Mouse (Mus musculus) gastrocnemius, postnatal 36 days (tissue): Measurements from ENCODE around the gene B230219D22Rik. TPM values are rescaled to one million over a fixed set of nuclear protein-coding genes. Genes with fewer than 3 reads are reported as not detected.
"Not testable (repeated sequence)": the region's sequence is repeated elsewhere in the genome, so short reads cannot be mapped to it uniquely, and the experiment has no call there.

Source experiments
- DNase-seq, 2 experiments: peaks; one replicate each; pipeline ENCODE4 v3.0.0; 2022
- intact Hi-C: fragments of 180-260 bp; cut with DNase I; formaldehyde crosslinking; loops from one replicate; pipeline ENCODE4 v1.15.1; 2025
- long read RNA-seq, 2 experiments: library from polyadenylated mRNA; stranded (forward); transcript quantifications; one replicate each; pipeline ENCODE4 v2.0.0; 2021
- total RNA-seq, 2 experiments: library from RNA; stranded (reverse); gene quantifications; 2 replicates each; pipeline ENCODE4 v1.2.3; 2021

B230219D22Rik gene
- 10 to 100 TPM; 23.7 to 28.5 TPM for total RNA-seq
- long read RNA-seq, experiment 1, full-length matches to known transcripts: 6 of 21 reads
- long read RNA-seq, experiment 1, partial matches to known transcripts: 1 of 21 reads
- long read RNA-seq, experiment 1, other reads (novel, unspliced or antisense): 14 of 21 reads
- long read RNA-seq, experiment 2, full-length matches to known transcripts: 3 of 20 reads
- long read RNA-seq, experiment 2, partial matches to known transcripts: 3 of 20 reads
- long read RNA-seq, experiment 2, other reads (novel, unspliced or antisense): 14 of 20 reads

DNA sequence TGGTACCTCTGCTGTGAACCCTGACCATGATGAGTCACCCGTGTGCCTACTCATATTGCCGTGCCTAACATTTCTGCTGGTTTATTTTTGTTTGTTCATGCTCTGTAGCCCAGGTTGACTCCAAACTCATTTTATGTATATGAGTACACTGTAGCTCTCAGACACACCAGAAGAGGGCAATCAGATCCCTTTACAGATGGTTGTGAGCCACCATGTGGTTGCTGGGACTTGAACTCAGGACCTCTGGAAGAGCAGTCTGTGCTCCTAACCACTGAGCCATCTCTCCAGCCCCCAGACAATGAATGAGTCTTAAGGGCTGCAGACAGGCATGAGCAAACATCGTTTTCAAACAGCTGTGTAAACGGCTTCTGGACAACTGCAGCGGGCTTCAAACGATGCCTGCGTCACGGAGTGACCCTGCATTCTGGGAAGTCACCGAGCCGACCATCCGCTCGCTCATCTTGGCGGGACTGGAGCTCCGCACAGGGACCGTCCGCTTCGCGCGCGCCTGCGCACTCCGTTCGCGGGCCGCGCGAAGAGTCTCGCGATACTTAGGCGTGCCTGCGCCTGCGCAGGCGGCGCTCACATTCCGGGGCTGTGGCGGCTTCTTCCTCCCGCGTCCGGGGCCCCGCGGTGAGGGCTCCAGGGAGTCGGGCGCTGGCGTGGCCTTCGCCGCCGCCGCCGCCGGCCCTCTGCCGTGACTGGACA is at the start of gene B230219D22Rik:
Gene B230219D22Rik, plus strand, starts transcription at position 590 of the 708 bp plus-strand sequence.
- intact Hi-C loops: loop anchor here (1.0 to 5.0 kb wide), 2 partner anchors 22 to 35 kb away; partner anchors contain the start of genes Pcbd2 and Txndc15
- DNase-seq: peak; percentile 84 to 85

DNA sequence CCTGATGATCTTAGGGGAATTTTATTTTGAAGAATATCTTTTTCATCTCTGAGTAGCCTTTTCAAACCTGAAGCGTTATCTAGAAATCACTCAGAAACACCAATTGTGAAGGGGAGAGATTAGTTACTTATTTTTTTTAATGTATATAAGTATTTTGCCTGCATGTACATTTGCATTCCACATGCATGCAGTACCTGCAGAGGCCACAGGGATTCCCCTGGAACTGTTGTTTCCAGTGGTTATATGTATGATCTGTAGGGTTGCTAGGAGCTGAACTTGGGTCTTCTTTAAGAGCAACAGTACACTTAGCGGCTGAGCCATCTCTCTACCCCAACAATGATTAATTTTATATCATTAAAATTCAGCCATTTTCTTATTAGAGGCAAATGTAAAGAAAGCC is 48.4 kb upstream of the B230219D22Rik start:
- intact Hi-C loops: no loop called here
- DNase-seq: no peak

DNA sequence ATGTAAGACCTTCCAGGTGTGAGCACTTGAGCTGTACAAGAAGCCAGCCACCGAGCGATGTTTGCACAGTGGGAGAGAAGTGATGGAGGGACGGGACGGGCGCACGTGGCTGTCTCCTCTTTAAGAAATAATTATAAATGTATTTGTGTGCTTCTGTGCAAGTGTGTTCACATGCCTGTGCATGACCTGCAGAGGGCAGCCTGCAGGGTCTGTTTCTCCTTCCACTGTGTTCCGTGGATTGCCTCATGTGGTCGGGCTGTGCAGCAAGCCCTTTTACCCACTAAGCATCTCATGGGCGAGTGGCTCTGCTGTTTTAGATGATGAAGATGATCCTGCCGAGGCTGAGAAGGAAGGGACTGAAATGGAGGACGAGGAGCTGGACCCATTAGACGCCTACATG is 42.8 kb upstream of the B230219D22Rik start:
- intact Hi-C loops: no loop called here
- no peak for DNase-seq

DNA sequence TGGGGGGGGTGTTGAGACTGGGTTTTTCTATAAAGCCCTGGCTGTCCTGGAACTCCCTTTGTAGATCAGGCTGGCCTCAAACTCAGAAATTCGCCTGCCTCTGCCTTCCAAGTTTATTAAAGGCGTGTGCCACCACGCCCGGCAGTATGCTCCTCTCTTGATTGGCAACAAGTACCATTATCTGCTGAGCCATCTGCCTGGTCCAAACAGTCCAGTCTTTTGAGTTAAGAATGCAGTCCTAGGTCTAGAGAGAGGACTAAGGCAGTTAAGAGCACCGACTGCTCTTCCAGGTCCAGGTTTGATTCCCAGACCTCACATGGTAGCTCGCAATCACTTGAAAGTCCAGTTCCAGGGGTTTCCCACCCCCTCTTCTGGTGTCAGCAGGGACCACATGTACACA is 41.9 kb upstream of the B230219D22Rik start:
- intact Hi-C loops: no loop called here
- DNase-seq: no peak

DNA sequence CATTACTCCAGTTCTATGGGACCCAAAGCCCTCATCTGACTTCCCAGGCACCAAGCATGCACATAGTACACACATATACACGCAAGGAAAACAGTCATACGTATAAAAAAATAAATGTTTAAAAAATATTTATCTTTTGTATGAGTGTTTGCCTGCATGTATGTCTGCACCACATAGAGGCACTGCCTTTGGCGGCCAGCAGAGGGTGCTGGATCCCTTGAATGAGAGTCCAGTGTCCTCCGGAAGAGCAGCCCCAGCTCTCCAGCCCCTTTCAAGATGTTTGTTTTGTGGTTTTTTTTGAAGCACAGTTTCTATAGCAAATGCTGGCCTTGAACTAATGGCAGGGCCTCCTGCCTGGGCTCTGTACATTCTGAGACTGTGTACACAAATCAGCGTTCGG is 24.4 kb upstream of the B230219D22Rik start:
- intact Hi-C loops: no loop called here
- DNase-seq: no peak

DNA sequence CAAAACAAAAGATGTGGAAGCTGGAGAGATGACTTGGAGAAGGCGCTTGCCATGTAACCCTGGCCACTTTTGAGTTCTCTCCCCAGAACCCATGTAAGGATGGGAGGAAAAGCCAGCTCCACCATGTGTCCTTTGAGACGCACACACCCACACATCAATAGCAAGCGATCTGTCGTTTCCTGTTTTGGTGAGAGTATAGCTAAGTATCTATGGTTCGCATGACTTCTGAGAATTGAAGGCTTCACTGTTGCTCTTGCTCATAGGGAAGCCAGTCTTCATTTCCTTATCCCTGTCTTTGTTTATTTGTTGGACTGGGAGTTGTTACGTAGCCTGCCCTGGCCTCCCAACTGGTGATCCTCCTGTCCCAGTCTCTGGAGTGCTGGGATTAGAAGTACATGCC is 20.2 kb upstream of the B230219D22Rik start:
- DNase-seq: no peak
- intact Hi-C loops: loop anchor here (5.0 kb wide), 1 partner anchor 55 kb away; the partner anchor contains the start of gene Pcbd2

DNA sequence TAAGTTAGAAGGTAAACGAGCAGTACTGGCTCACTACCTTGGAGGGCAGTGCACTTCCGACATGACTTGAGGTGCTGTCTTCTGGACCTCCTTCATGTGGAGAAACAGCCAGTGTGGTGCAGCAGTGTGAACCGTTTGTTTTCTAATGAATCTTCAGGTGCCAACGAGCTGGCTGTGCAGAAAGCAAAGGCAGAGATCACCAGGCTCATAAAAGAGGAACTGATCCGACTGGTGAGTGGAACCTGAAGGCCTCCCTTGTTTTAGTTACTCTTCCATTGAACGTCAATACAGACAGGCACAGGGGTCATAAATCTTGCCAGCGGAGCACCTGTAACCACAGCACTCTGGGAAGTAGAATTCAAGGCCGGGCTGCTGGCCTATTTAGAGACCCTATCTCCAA is 15.6 kb upstream of the B230219D22Rik start:
- intact Hi-C loops: no loop called here

DNA sequence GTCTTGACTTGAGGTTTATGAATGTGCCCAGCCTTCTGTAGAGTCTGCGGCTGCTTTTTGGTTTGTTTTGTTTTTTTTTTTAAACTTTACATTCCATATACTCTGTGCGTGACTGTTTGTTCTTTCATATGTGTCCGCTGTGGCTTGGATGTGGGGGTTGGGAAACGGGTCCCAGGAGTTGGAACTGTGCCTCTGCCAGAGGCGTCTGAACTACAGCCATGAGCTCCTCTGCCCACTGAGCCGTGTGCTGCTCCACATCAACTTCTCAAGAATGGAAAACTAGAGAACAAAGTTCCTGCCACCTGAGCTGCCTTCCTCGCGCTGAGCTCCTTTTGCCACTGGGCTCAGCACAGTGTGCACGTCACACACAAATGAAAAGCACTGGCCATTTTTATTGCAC is 10.7 kb upstream of the B230219D22Rik start:
- intact Hi-C loops: no loop called here
- DNase-seq: no peak

More for the DNA sequence above, 15.6 kb upstream of the B230219D22Rik start:
- DNase-seq: no peak

DNA sequence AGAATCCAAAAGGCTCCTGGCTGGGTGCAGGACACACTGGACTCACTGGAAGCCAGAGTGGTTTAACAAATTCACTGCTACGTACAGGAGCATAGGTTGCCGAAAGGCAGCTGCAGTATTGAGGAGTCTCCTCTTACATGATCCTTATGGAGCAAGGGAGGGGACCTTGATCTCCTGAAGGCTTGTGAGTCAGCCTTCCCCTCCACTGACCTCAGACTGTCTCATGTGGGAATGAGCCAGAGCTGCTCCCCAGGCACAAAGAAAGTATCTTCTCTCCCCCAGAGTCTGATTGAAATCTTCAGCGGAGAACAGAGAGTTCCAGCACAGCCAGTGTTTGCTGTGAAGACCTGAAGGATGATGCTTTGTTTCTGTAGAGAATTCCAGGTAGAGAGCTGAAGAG is 9.3 kb upstream of the B230219D22Rik start:
- DNase-seq: no peak
- intact Hi-C loops: no loop called here

DNA sequence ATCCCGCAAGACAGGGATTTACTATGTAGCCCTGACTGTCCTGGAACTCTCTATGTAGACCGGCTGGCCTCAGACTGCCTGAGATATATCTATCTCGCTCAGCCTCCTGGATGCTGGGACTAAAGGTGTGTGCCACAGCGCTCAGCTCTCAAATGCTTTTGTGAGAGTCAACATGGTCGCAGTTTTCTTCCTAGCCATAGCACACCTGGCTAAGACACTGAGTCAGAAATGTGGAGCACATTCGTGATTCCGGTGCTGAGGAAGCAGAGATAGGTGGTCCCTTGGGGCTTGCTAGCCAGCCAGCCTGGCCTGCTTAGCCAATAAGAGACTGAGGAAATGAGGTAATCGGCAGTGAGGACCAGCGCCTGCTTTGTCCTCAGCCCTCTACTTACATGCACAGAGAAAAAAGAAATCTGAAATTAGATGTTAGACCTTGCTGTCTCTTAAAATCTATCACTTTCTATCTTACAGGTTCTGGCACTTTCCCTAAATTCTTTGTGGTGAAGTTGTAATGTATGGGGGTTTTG is 6.8 kb upstream of the B230219D22Rik start:
- DNase-seq: no peak
- intact Hi-C loops: no loop called here

DNA sequence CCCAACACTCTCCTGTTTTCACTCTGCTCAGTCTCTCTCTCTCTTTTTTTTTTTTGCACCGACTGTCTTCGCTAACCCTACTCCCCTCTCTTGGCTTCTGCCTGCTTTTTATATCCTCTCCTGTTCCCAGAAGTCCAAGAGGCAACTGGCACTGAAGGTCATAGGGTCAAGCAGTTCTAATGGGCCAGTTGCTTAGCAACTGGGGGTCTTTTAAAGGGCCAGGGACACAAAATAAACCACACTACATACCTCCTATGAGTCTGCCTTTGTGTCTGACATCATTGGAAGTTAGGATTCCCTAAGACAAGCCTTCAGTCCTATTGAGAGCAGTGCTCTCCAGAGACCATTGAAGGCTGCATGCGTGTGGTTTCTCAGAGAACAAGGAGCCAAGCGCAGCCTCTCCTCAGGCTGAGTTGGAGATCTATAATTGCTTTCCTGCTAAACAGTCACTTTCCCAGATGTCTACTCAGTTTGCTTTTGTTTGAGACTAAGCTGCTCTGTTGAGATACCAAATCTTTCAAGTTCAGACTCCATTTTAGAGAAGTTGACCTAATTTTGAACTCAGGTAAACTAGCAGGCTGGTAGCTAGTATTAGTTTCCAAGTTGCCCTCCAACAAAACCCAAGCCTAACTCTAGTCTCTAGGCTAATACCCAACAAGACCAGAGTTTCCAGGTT is 4.9 kb upstream of the B230219D22Rik start:
- no peak for DNase-seq
- intact Hi-C loops: no loop called here

DNA sequence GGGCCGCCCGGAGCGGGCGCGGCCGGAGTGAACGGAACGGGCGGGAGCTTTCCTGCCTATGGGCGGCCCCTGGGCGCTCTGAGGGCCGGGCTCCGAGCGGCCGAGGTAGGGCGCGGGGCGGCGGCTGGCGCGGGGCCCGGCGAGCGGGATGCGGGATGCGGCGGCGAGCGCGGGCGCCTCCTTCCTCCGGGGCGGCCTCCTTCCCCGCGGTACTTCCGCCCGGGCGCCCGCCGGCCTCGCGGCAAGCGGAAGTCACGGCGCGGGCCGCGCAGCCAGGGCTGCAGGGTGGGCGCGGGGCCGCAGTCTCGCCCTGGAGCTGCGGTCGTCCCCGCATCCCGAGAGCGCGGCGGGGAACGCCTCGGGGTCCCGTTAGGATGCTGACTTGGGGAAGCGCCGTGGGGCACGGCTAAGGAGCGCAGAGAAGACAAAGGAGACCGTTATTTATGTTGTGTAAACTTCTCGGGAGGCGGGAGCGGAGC is 358 bp downstream of the B230219D22Rik start:
- no peak for DNase-seq
- intact Hi-C loops: loop anchor here (1.0 to 5.0 kb wide), 2 partner anchors 21 to 34 kb away; partner anchors contain the start of genes Pcbd2 and Txndc15

DNA sequence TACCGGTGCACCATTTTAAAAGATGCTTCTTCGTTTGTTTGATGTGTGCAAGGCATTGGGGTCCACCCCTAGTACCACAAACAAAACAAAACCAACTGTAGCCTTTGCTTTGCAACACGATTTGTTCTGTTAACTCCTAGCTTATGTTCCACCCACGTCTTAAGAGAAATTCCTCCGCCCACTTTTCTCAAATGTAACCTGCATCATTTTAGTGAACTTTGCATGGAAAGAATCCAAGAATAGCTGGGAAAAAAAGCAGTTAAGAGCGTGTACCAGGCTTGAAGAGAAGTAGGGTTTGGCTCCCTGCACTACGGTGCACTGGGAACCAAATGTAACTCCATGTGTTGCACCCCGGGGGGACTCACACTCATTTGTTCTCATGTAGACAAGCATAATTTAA is 1.2 kb downstream of the B230219D22Rik start:
- DNase-seq: no peak
- intact Hi-C loops: loop anchor here (5.0 kb wide), 1 partner anchor 33 kb away; the partner anchor contains the start of gene Pcbd2

DNA sequence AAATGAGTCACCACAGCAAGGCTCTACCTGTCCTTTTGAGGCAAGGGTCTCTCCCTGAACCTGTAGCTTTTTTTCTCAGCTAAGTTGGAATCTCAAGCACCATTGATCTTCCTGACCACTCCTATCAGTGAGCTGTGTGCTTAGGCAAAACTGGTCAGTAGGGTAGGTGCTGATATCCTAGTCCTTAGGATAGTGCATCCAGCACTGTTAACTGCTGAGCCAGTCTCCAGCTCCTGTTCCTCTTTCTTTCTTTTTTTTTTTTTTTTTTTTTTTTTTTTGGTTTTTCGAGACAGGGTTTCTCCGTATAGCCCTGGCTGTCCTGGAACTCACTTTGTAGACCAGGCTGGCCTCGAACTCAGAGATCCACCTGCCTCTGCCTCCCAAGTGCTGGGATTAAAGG is 3.1 kb downstream of the B230219D22Rik start:
- DNase-seq, intact Hi-C loops: not testable (repeated sequence)

DNA sequence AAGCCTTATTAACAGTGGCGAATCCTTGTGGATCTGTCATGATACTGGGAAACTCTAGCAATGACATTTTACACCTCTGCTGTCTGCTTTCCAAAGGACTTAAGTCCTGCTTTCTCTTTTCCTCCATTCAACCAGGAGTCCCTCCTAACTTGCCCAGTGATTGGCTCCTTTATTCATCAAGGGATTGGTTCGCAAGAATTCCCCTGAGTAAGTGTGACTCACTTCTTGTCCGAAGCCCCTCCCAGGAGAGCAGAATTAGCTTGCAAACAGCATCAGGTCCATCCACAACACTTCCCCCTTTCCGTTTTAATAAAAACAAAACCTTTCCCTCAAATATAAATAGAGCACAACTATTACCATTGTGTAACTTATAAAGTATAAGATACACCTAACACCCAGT is 11.4 kb downstream of the B230219D22Rik start:
- intact Hi-C loops: no loop called here
- DNase-seq: no peak

DNA sequence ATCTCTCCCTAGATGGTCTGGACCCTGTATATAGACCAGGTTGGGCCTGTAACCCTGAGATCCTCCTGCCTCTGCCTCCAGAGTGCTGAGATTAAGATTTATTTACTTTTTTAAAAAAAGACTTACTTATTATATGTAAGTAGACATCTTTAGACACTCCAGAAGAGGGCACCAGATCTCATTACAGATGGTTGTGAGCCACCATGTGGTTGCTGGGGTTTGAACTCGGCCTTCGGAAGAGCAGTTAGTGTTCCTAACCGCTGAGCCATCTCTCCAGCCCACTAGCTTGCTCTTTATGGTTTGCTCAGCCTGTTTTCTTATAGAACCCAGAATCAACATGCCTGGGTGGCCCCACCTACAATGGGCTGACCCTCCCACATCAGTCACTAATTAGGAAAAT is 19.9 kb downstream of the B230219D22Rik start:
- intact Hi-C loops: no loop called here
- DNase-seq: no peak

DNA sequence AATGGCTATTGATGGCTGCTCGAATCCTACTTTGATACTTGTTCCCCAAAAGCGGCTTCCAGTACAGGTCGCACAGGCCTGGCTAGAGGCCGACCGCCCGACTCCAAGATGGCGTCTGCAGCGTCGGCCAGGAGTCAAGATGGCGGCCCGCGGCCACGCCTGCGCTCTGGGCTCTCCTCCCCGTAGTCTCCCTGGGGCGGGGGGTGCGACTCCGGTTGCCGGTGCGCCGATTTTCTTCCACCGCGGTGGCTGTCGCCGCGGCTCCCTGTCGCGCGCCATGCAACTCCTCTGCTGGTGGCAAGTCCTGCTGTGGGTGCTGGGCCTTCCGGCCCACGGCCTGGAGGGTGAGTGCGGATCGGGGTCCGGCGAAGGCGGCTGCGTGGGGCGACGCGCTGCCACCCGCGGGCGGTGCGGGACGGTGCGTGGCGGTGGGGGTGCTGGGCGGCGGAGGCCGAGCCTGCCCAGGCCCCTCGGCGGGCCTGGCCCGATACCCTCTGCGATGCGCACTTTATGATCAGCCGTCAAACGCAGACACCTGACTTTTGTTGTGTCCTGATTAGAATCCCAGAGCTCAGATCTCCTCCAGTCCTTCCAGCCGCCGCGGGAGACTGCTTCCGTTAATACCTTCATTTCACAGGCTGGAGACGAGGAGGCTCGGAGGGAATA is 21.7 kb downstream of the B230219D22Rik start, which contains the start of gene Txndc15:
Gene Txndc15, plus strand, starts transcription at position 150 of the 666 bp plus-strand sequence.
- intact Hi-C loops: loop anchor here (1.0 kb wide), 1 partner anchor 21 kb away; the partner anchor contains the start of gene B230219D22Rik

DNA sequence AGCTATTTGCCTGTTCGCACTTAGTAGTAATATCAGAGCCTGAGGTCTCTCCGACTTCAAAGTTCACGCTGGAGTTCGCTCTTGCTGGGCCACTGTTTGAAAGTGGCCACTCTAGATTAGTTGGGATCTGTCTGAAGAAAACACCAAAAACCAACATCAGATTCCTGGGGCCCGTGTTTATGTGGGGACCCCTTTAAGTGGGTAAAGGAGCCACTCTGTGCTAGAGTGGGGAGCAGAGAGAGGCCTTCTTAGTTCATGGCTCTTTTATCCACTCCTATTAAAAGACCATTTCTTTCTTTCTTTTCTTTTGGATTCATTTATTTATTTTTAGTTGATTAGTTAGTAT is 22.2 kb downstream of the B230219D22Rik start:
- no peak for DNase-seq
- intact Hi-C loops: no loop called here

More for the DNA sequence above, 21.7 kb downstream of the B230219D22Rik start, which contains the start of gene Txndc15:
- peak; percentile 80 to 91 for DNase-seq

DNA sequence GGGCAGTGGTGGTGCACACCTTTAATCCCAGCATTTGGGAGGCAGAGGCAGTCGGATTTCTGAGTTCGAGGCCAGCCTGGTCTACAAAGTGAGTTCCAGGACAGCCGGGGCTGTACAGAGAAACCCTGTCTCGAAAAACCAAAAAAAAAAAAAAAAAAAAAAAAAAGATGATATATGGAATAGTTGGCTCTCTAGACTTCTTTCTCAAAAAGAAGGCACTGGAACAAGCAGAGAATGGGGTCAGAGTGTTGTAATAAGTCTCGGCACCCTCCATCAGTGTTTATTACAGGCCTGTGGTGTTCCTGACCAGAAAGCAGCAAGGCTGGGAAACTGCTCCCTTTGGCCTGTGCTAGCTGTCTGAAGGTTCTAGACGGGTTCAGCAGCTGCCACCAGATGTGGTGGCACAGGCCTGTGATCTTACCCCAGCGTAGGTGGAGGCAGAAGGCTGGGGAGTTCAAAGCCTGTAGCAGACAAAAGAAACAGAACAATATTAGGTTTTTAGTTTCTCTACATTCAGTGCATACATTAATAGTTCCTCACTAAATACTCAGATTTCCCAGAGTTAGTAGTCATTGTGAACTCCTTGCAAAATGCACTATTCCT is 23.1 kb downstream of the B230219D22Rik start:
- DNase-seq: no peak
- intact Hi-C loops: no loop called here

DNA sequence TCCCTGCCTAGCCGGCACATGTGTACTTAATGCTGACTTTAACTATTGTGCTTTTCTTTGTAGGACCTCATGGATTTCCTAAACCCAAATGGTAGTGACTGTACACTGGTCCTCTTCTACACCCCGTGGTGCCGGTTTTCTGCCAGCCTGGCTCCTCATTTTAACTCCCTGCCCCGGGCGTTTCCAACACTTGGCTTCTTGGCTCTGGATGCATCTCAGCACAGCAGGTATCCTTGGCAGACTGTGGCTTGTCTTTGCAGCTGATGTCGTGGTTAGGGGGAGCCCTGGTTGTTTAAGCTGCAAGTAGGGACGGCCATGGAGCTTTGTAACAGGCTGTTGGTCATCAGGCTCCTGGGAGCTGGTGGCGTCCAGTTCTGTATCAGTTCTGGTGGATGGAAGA is 28.6 kb downstream of the B230219D22Rik start:
- no peak for DNase-seq
- intact Hi-C loops: no loop called here
